Mouse (Mus musculus) kidney, adult 2 months (tissue): ENCODE measurements at regions not wholly inside any gene's neighbourhood (a gene's known extent, or its start where the extent isn't known, plus 50 kb on each side); places are given as distances from the start of the nearest gene placed in this dataset.

Source experiments
- CTCF ChIP-seq: fragments of 200-500 bp; conservative IDR thresholded peaks from 2 replicates; pipeline ENCODE4 v1.5.1; 2011; ENCODE audit warnings: low read depth, mild to moderate bottlenecking, control low read depth, low read length, moderate library complexity, mixed read lengths; ENCODE audit not compliant: insufficient read depth, insufficient read length
- POLR2A ChIP-seq: fragments of 200-500 bp; IDR thresholded peaks from one replicate; pipeline ENCODE4 v1.6.1; 2011; ENCODE audit warnings: low read depth, low read length, control low read depth

DNA sequence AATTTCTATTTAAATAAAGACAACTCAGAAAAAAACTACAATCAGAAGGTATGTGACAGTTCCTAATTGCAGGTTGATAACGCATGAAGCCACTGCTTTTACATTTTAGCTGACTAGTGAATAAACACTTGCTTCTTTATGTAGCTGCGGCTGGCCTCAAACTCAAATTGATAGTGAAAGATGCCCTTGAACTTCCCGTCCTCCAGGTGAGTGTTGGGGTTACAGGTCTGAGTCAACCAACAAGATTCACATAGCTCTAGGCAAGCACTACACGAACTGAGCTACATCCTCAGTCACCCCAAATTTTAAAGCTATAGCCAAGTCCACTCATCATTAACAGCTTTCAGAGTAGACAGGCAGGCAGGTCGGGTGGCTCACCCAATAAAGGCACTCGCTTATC lies 72.6 kb downstream of the Sox4 start:
- TF ChIP-seq CTCF: no peak
- TF ChIP-seq POLR2A: no peak
